Mouse (Mus musculus): ENCODE results near the gene Cnot10.

GRCm38 (mm10) chr9:114556276-114556855, 83.6 kb downstream of the Cnot10 start:
- TF ChIP-seq CTCF (IDR thresholded peaks at IDR 0.05; ENCODE audit: extremely low read depth, insufficient read length, insufficient replicate concordance, low read depth, low read length), result no peak
- TF ChIP-seq POLR2A (IDR thresholded peaks at IDR 0.05; ENCODE audit: low read depth, low read length), result no peak
